Mouse (Mus musculus) kidney, adult 2 months (tissue): ENCODE measurements around the gene Akap7. TPM values are rescaled to one million over a fixed set of nuclear protein-coding genes. Genes with fewer than 3 reads are reported as not detected.

ENCODE experiments used
- DNase-seq: peaks from one replicate; pipeline ENCODE4 v3.0.0; 2021
- H3K27ac ChIP-seq: fragments of 200-500 bp; 2 replicates; pipeline ENCODE4 v1.5.1; 2012; ENCODE audit warnings: low read depth, low read length, control low read depth, inconsistent platforms; ENCODE audit not compliant: insufficient read depth
- H3K27me3 ChIP-seq: fragments of 200-500 bp; replicated peaks from 2 replicates; pipeline ENCODE4 v1.6.1; 2012; ENCODE audit warnings: mild to moderate bottlenecking, moderate library complexity, low read length, inconsistent platforms; ENCODE audit not compliant: control insufficient read depth, insufficient read depth
- H3K36me3 ChIP-seq: fragments of 200-500 bp; 2 replicates; pipeline ENCODE4 v1.6.1; 2012; ENCODE audit warnings: mild to moderate bottlenecking, moderate library complexity, low read length, inconsistent platforms; ENCODE audit not compliant: control insufficient read depth, insufficient read depth
- H3K4me1 ChIP-seq: fragments of 200-500 bp; 2 replicates; pipeline ENCODE4 v1.6.1; 2011; ENCODE audit warnings: low read length; ENCODE audit not compliant: control insufficient read depth, insufficient read depth
- H3K4me3 ChIP-seq: fragments of 200-500 bp; 2 replicates; pipeline ENCODE4 v1.5.1; 2011; ENCODE audit warnings: mild to moderate bottlenecking, low read depth, low read length, control low read depth; ENCODE audit not compliant: insufficient read depth
- CTCF ChIP-seq: fragments of 200-500 bp; conservative IDR thresholded peaks from 2 replicates; pipeline ENCODE4 v1.5.1; 2011; ENCODE audit warnings: low read depth, mild to moderate bottlenecking, control low read depth, low read length, moderate library complexity, mixed read lengths; ENCODE audit not compliant: insufficient read depth, insufficient read length
- POLR2A ChIP-seq: fragments of 200-500 bp; IDR thresholded peaks from one replicate; pipeline ENCODE4 v1.6.1; 2011; ENCODE audit warnings: low read depth, low read length, control low read depth
- WGBS: fragments of 180-500 bp; shearing (Covaris S2); methylation state at CpG from one replicate; pipeline ENCODE4 v1.1.7; 2018; 5-methylcytosine and 5-hydroxymethylcytosine counted together
- polyA plus RNA-seq: library from polyadenylated mRNA; depleted of rRNA; stranded (reverse); fragments of >200 nt; gene quantifications from 2 replicates; pipeline ENCODE4 v1.2.3, GENCODE M21; 2012; rRNA removed

Akap7 gene
- polyA plus RNA-seq, 1 experiment: 9.8 TPM

GRCm38 (mm10) chr10:25128455-25128863 lies 179.2 kb downstream of the Akap7 start:
- TF ChIP-seq POLR2A (no peak), CTCF (no peak)
- DNase-seq: peak; percentile 29
- H3K4me3 ChIP-seq: no peak overlapping the region
- 76% methylated on average over 5 of the region's 5 CpGs for WGBS
- no peaks in the 10 kb centered on the region for H3K36me3 ChIP-seq
- H3K4me1 ChIP-seq: no peaks in the 10 kb centered on the region
- no peak overlapping the region for H3K27ac ChIP-seq
- H3K27me3 ChIP-seq: no peaks in the 10 kb centered on the region

- Histone ChIP-seq H3K4me3 (no peak overlapping the region), H3K36me3 (no peaks in the 10 kb centered on the region), H3K4me1 (no peaks in the 10 kb centered on the region), H3K27me3 (no peaks in the 10 kb centered on the region), H3K27ac (no peak overlapping the region)
- DNase-seq: no peak
- TF ChIP-seq POLR2A (no peak), CTCF (no peak)
- WGBS: 75% methylated on average over 2 of the region's 2 CpGs
Measured at GRCm38 (mm10) chr10:25126035-25126434, 181.6 kb downstream of the Akap7 start.

GRCm38 (mm10) chr10:25120871-25121554 lies 186.7 kb downstream of the Akap7 start:
- no peak for DNase-seq
- TF ChIP-seq POLR2A (no peak), CTCF (no peak)
- WGBS: 87% methylated on average over 5 of the region's 5 CpGs
- Histone ChIP-seq H3K4me3 (no peak overlapping the region), H3K36me3 (no peaks in the 10 kb centered on the region), H3K27me3 (no peaks in the 10 kb centered on the region), H3K27ac (no peak overlapping the region), H3K4me1 (no peaks in the 10 kb centered on the region)

Other genes with a start within 250 kb of the Akap7 start
- gene Epb41l2, start 51.9 kb upstream of the Akap7 start, polyA plus RNA-seq: 22.9 and 28.8 TPM in 2 replicates
- gene Smlr1, start 228.4 kb upstream of the Akap7 start, polyA plus RNA-seq: 29.6 and 30.3 TPM in 2 replicates